Mouse (Mus musculus) liver, embryonic 12.5 days (tissue): Measurements from ENCODE around the gene Smpd2. TPM values are rescaled to one million over a fixed set of nuclear protein-coding genes. Genes with fewer than 3 reads are reported as not detected.

Experiments used
- ATAC-seq: fragments of 200-750 bp; cut with Nextera tagmentation; 2 replicates; pipeline ENCODE4 v1.8.0; 2017; ENCODE audit warnings: moderate number of reproducible peaks, mild to moderate bottlenecking, moderate library complexity
- H3K27ac ChIP-seq: fragments of 300-500 bp; sonication (generic); 2 replicates; pipeline ENCODE4 v1.5.1; 2016; ENCODE audit warnings: mild to moderate bottlenecking
- H3K27me3 ChIP-seq: fragments of 300-500 bp; sonication (generic); replicated peaks from 2 replicates; pipeline ENCODE4 v1.6.1; 2016; ENCODE audit warnings: mild to moderate bottlenecking, moderate library complexity
- H3K36me3 ChIP-seq: fragments of 300-500 bp; sonication (generic); 2 replicates; pipeline ENCODE4 v1.6.1; 2016; ENCODE audit warnings: mild to moderate bottlenecking, moderate library complexity
- H3K4me1 ChIP-seq: fragments of 300-500 bp; sonication (generic); 2 replicates; pipeline ENCODE4 v1.6.1; 2016
- H3K4me2 ChIP-seq: fragments of 300-500 bp; sonication (generic); 2 replicates; pipeline ENCODE4 v1.6.1; 2016; ENCODE audit warnings: mild to moderate bottlenecking, moderate library complexity
- H3K4me3 ChIP-seq: fragments of 300-500 bp; sonication (generic); 2 replicates; pipeline ENCODE4 v1.5.1; 2016; ENCODE audit warnings: mild to moderate bottlenecking, moderate library complexity
- H3K9ac ChIP-seq: fragments of 300-500 bp; sonication (generic); 2 replicates; pipeline ENCODE4 v1.6.1; 2016; ENCODE audit warnings: mild to moderate bottlenecking, moderate library complexity
- H3K9me3 ChIP-seq: fragments of 300-500 bp; sonication (generic); replicated peaks from 2 replicates; pipeline ENCODE4 v1.6.1; 2016; ENCODE audit warnings: mild to moderate bottlenecking, moderate library complexity
- WGBS: fragments of 180-500 bp; shearing (Covaris S2); methylation state at CpG from one replicate; pipeline ENCODE4 v1.1.7; 2016; ENCODE audit not compliant: insufficient replicate concordance; 5-methylcytosine and 5-hydroxymethylcytosine counted together
- polyA plus RNA-seq: library from polyadenylated mRNA; unstranded; fragments of >200 nt; fragmentation: Nextera tagmentation; extraction: Ambion mirVana; gene quantifications from 2 replicates; pipeline ENCODE4 v1.2.1, GENCODE M21; 2016

Gene Smpd2
- polyA plus RNA-seq, 1 experiment from 2014 or later: 13.4 TPM

GRCm38 (mm10) chr10:41486506-41487170 is 3.5 kb downstream of the Smpd2 start:
- H3K9ac ChIP-seq: no peak overlapping the region
- no peak for ATAC-seq
- H3K27me3 ChIP-seq: peaks cover 11% of the 10 kb centered on the region; the same call in 1 of the 2 replicates
- peaks cover 27% of the 10 kb centered on the region for H3K4me1 ChIP-seq
- H3K4me2 ChIP-seq: no peak overlapping the region
- peaks cover 59% of the 10 kb centered on the region for H3K36me3 ChIP-seq
- no peak overlapping the region for H3K4me3 ChIP-seq
- no peaks in the 10 kb centered on the region for H3K9me3 ChIP-seq
- WGBS: 80% methylated on average over 14 of the region's 14 CpGs
- no peak overlapping the region for H3K27ac ChIP-seq

- Histone ChIP-seq H3K4me3 (no peak overlapping the region), H3K9me3 (no peaks in the 10 kb centered on the region), H3K9ac (no peak overlapping the region), H3K36me3 (peaks cover 59% of the 10 kb centered on the region), H3K4me1 (peaks cover 33% of the 10 kb centered on the region), H3K27ac (no peak overlapping the region), H3K4me2 (no peak overlapping the region), H3K27me3 (peaks cover 9% of the 10 kb centered on the region; the same call in 1 of the 2 replicates)
- 85% methylated on average over 16 of the region's 16 CpGs for WGBS
- ATAC-seq: no peak
Measured at GRCm38 (mm10) chr10:41485778-41486177, 4.4 kb downstream of the Smpd2 start.

GRCm38 (mm10) chr10:41482446-41482845 is 7.7 kb downstream of the Smpd2 start:
- H3K27me3 ChIP-seq: peaks cover 4% of the 10 kb centered on the region

GRCm38 (mm10) chr10:41480938-41481880 is 9.0 kb downstream of the Smpd2 start:
- peak; percentile 73 for ATAC-seq

More at GRCm38 (mm10) chr10:41482446-41482845, 7.7 kb downstream of the Smpd2 start:
- H3K4me3 ChIP-seq: no peak overlapping the region
- no peak overlapping the region for H3K27ac ChIP-seq
- H3K36me3 ChIP-seq: peaks cover 57% of the 10 kb centered on the region
- no peaks in the 10 kb centered on the region for H3K9me3 ChIP-seq
- WGBS: 80% methylated on average over 7 of the region's 7 CpGs
- no peak overlapping the region for H3K4me2 ChIP-seq
- peaks cover 39% of the 10 kb centered on the region for H3K4me1 ChIP-seq
- no peak for ATAC-seq
- H3K9ac ChIP-seq: no peak overlapping the region

GRCm38 (mm10) chr10:41479961-41480360 is 10.2 kb downstream of the Smpd2 start:
- no peak for ATAC-seq
- H3K9me3 ChIP-seq: no peaks in the 10 kb centered on the region
- H3K4me3 ChIP-seq: no peak overlapping the region
- 77% methylated on average over 3 of the region's 3 CpGs for WGBS
- peaks cover 64% of the 10 kb centered on the region for H3K4me1 ChIP-seq
- H3K27ac ChIP-seq: no peak overlapping the region
- no peak overlapping the region for H3K9ac ChIP-seq
- peaks cover 32% of the 10 kb centered on the region for H3K36me3 ChIP-seq
- H3K27me3 ChIP-seq: peaks cover 4% of the 10 kb centered on the region
- H3K4me2 ChIP-seq: no peak overlapping the region

More at GRCm38 (mm10) chr10:41480938-41481880, 9.0 kb downstream of the Smpd2 start:
- H3K4me3 ChIP-seq: no peak overlapping the region
- H3K36me3 ChIP-seq: peaks cover 45% of the 10 kb centered on the region
- peak overlapping the region; percentile 55 for H3K4me2 ChIP-seq
- H3K9me3 ChIP-seq: no peaks in the 10 kb centered on the region
- H3K4me1 ChIP-seq: peaks cover 51% of the 10 kb centered on the region
- no peak overlapping the region for H3K9ac ChIP-seq
- H3K27me3 ChIP-seq: peaks cover 4% of the 10 kb centered on the region
- H3K27ac ChIP-seq: no peak overlapping the region
- WGBS: 46% methylated on average over 33 of the region's 33 CpGs

- peak; percentile 52 for ATAC-seq
- Histone ChIP-seq H3K36me3 (peaks cover 9% of the 10 kb centered on the region), H3K4me1 (peaks cover 88% of the 10 kb centered on the region), H3K9ac (peak overlapping the region; percentile 72), H3K4me3 (peak overlapping the region; percentile 69), H3K27me3 (no peaks in the 10 kb centered on the region; the same call in none of the 2 replicates), H3K9me3 (no peaks in the 10 kb centered on the region), H3K27ac (peak overlapping the region; percentile 85), H3K4me2 (peak overlapping the region; percentile 99)
- 3% methylated on average over 20 of the region's 20 CpGs for WGBS
Measured at GRCm38 (mm10) chr10:41477278-41478181, 12.6 kb downstream of the Smpd2 start.

GRCm38 (mm10) chr10:41477018-41477277 is 13.2 kb downstream of the Smpd2 start:
- Histone ChIP-seq H3K27ac (peak overlapping the region; percentile 85), H3K4me3 (peak overlapping the region; percentile 69), H3K9me3 (no peaks in the 10 kb centered on the region), H3K4me2 (peak overlapping the region; percentile 99), H3K9ac (peak overlapping the region; percentile 72), H3K4me1 (peaks cover 90% of the 10 kb centered on the region), H3K27me3 (no peaks in the 10 kb centered on the region; the same call in none of the 2 replicates), H3K36me3 (peaks cover 3% of the 10 kb centered on the region)
- ATAC-seq: no peak
- WGBS: under 1% methylated on average over 9 of the region's 9 CpGs

GRCm38 (mm10) chr10:41476171-41477017 is 13.8 kb downstream of the Smpd2 start, which contains the start of gene Mical1:
Mical1 (plus strand) TSS chr10:41476314.
- peak; percentile 83 for ATAC-seq
- WGBS: under 1% methylated on average over 35 of the region's 35 CpGs
- H3K4me3 ChIP-seq: peak within 1 kb of the TSS; percentile 69

GRCm38 (mm10) chr10:41474981-41475391 is 15.2 kb downstream of the Smpd2 start:
- no peaks in the 10 kb centered on the region; the same call in 1 of the 2 replicates for H3K27me3 ChIP-seq
- no peaks in the 10 kb centered on the region; the same call in 1 of the 2 replicates for H3K36me3 ChIP-seq
- no peaks in the 10 kb centered on the region for H3K9me3 ChIP-seq
- peaks cover 74% of the 10 kb centered on the region for H3K4me1 ChIP-seq
- H3K9ac ChIP-seq: 0 out of 2 replicates have a peak overlapping the region, but pooled peaks have one; percentile 43
- peak overlapping the region; percentile 73 for H3K27ac ChIP-seq
- peak overlapping the region; percentile 99; the same call in 1 of the 2 replicates for H3K4me2 ChIP-seq
- no peak overlapping the region for H3K4me3 ChIP-seq
- no peak for ATAC-seq
- 81% methylated on average over 1 of the region's 1 CpGs for WGBS

More at GRCm38 (mm10) chr10:41476171-41477017, 13.8 kb downstream of the Smpd2 start, which contains the start of gene Mical1:
- Histone ChIP-seq H3K9ac (peak within 1 kb of the TSS; percentile 72), H3K27ac (peak within 1 kb of the TSS; percentile 85), H3K36me3 (no peaks in the 10 kb centered on the region; the same call in 1 of the 2 replicates), H3K4me1 (peaks cover 88% of the 10 kb centered on the region), H3K9me3 (no peaks in the 10 kb centered on the region), H3K4me2 (peak within 1 kb of the TSS; percentile 99), H3K27me3 (no peaks in the 10 kb centered on the region; the same call in none of the 2 replicates)

- ATAC-seq: no peak
- 0 out of 2 replicates have a peak overlapping the region, but pooled peaks have one; percentile 16 for H3K4me2 ChIP-seq
- H3K4me1 ChIP-seq: peaks cover 69% of the 10 kb centered on the region
- 21% methylated on average over 6 of the region's 6 CpGs for WGBS
- H3K9me3 ChIP-seq: no peaks in the 10 kb centered on the region
- H3K27ac ChIP-seq: peak overlapping the region; percentile 60; the same call in 1 of the 2 replicates
- H3K27me3 ChIP-seq: no peaks in the 10 kb centered on the region; the same call in 1 of the 2 replicates
- H3K4me3 ChIP-seq: no peak overlapping the region
- no peaks in the 10 kb centered on the region; the same call in 1 of the 2 replicates for H3K36me3 ChIP-seq
- H3K9ac ChIP-seq: no peak overlapping the region
Measured at GRCm38 (mm10) chr10:41473782-41474468, 16.2 kb downstream of the Smpd2 start.
